Mouse (Mus musculus) activated CD4-positive, CD25-positive, alpha-beta regulatory T cell, adult 4 months (primary cell): ENCODE data around the gene Mapk13. TPM values are rescaled to one million over a fixed set of nuclear protein-coding genes. Genes with fewer than 3 reads are reported as not detected.
"Not testable (repeated sequence)": the region's sequence is repeated elsewhere in the genome, so short reads cannot be mapped to it uniquely, and the experiment has no call there.

Source experiments
- ATAC-seq: one replicate; pipeline ENCODE4 v1.8.0; 2017
- polyA plus RNA-seq, 2 experiments: library from polyadenylated mRNA; unstranded; fragments of 100-300 nt; shearing (Covaris generic); gene quantifications; one replicate each; pipeline ENCODE4 v1.2.1; 2017

Mapk13 gene
- polyA plus RNA-seq, 2 experiments from 2014 or later: not detected

GRCm38 (mm10) chr17:28815384-28816004 lies 46.4 kb downstream of the Mapk13 start:
- no peak for ATAC-seq

GRCm38 (mm10) chr17:28816326-28816725 lies 47.2 kb downstream of the Mapk13 start:
- ATAC-seq: not testable (repeated sequence)

DNA sequence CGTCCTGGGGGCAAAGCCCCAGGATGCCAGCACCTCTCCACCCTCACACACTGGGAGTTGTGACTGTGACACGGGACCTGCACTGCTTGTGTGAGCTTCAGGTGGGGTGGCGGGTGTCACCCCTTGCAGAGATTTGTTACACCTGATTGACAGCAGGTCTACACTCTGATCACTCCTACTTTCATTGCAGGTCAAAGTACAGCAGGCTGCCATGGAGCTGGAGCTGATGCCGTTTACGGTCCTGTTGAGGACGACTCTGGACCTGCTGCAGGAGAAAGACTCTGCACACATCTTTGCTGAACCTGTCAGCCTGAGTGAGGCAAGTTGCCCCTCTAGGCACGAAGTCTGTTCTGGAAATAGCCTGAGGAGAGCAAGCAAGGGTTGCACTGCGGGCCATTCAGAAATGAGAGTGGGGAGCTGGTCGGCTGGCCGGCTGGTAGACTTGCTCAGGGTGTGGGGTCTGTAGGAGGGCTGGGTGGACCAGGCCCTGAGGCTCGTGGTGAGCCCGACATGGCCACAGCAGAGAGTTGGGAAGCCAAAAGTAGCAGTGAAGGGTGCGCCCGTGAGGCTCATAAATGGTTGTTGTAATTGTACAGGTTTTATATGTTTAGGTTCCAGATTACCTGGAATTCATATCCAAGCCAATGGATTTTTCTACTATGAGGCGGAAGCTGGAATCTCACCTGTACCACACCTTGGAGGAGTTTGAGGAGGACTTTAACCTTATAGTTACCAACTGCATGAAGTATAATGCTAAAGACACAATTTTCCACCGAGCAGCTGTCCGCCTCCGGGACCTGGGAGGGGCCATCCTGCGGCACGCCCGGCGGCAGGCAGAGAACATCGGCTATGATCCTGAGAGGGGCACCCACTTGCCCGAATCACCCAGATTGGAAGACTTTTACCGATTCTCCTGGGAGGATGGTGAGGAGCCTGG lies 48.0 kb downstream of the Mapk13 start:
- no peak for ATAC-seq

- no peak for ATAC-seq
Observed at GRCm38 (mm10) chr17:28820189-28820588, 51.1 kb downstream of the Mapk13 start.

GRCm38 (mm10) chr17:28823004-28823745 lies 54.1 kb downstream of the Mapk13 start:
- ATAC-seq: no peak

DNA sequence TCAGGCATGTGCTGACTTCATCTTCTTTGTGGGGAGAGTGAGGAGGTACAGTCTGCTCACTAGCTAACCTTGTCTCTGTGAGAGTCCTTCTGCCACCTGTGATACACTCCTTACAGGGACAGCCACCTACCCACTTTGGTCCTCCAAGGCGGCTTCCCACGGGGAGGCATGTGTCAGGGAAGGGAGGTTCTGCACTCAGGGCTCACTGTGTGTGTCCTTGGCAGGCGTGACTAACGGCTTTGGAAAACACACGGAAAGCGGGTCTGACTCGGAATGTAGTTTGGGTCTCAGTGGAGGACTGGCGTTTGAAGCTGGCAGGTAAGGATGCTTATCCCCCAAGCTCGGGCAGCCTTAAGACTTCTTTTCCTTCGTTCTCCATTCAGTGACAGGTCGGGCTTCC lies 54.7 kb downstream of the Mapk13 start:
- ATAC-seq: no peak

- ATAC-seq: no peak
Observed at GRCm38 (mm10) chr17:28824896-28825295, 55.8 kb downstream of the Mapk13 start.

GRCm38 (mm10) chr17:28825359-28826041 lies 56.4 kb downstream of the Mapk13 start:
- ATAC-seq: no peak

DNA sequence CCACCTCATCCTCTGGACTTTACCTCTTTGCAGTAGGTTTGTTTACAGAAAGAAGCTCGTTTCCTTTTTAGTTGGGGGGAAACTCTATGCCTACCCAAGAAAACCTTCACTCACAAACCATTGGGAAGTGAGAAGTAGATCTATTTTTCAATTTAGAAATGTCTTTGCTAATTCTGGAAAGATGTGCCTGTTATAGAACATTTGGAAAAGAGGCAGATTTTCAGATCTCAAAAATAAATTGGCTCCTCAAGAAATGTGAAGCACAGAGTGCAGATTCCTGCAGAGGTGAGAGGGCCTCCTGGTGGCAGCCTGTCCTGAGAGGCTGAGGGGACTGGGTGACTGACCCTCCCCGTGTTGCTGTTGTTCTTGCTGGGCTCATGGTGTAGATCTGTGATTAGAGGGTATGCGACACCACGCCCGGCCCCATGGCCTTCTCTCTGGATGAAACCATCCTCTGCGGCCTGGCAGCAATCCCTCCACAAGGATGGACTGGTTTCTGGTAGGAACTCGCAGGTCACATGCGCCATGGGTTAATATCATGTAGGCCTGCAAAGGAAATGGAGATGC lies 58.7 kb downstream of the Mapk13 start:
- no peak for ATAC-seq

GRCm38 (mm10) chr17:28829120-28829519 lies 60.0 kb downstream of the Mapk13 start:
- ATAC-seq: no peak

Other genes starting within 250 kb of the Mapk13 start
- gene Armc12, start 238.5 kb upstream of the Mapk13 start, polyA plus RNA-seq: not detected
- gene Clpsl2, start 219.9 kb upstream of the Mapk13 start, polyA plus RNA-seq: not detected
- gene Clps, start 208.5 kb upstream of the Mapk13 start, polyA plus RNA-seq: not detected
- gene Lhfpl5, start 193.7 kb upstream of the Mapk13 start, polyA plus RNA-seq: 1 to 10 TPM in 1 of 2 experiments, under 1 TPM in 1; 0.64 to 1.7 TPM
- gene Srpk1, start 146.6 kb upstream of the Mapk13 start, polyA plus RNA-seq: 100 to 1,000 TPM; 204 to 207 TPM
- not detected for gene Slc26a8, start 79.1 kb upstream of the Mapk13 start, polyA plus RNA-seq
- 10 to 100 TPM; 17.5 to 22.4 TPM for gene Mapk14, start 78.0 kb upstream of the Mapk13 start, polyA plus RNA-seq
- 1 to 10 TPM; 4.1 to 7.7 TPM for gene AC170998.1, start 43.2 kb upstream of the Mapk13 start, polyA plus RNA-seq
- gene Brpf3, start 31.8 kb downstream of the Mapk13 start, polyA plus RNA-seq: 1 to 10 TPM; 2.4 to 5.5 TPM
- gene Pnpla1, start 89.1 kb downstream of the Mapk13 start, polyA plus RNA-seq: not detected
- gene 4930539E08Rik, start 146.0 kb downstream of the Mapk13 start, polyA plus RNA-seq: 1 to 10 TPM; 1.5 to 1.6 TPM
- gene Pxt1, start 174.5 kb downstream of the Mapk13 start, polyA plus RNA-seq: under 1 TPM in 1 of 2 experiments, not detected in 1; 0.77 TPM
- 10 to 100 TPM; 32.0 to 47.5 TPM for gene Kctd20, start 182.7 kb downstream of the Mapk13 start, polyA plus RNA-seq
- gene Stk38, start 238.7 kb downstream of the Mapk13 start, polyA plus RNA-seq: 100 to 1,000 TPM; 196 to 222 TPM